Mouse (Mus musculus): ENCODE results near the gene Borcs5. TPM values are rescaled to one million over a fixed set of nuclear protein-coding genes. Genes with fewer than 3 reads are reported as not detected.

The Borcs5 gene
- polyA plus RNA-seq, 1 experiment from 2014 or later: 20.0 TPM

- Histone ChIP-seq H3K9me3 (replicated peaks; ENCODE audit: low read length) (no peaks in the 10 kb centered on the region), H3K4me1 (replicated peaks; ENCODE audit: insufficient read depth, low read length) (no peaks in the 10 kb centered on the region), H3K9ac (ENCODE audit: low read depth, low read length) (no peak overlapping the region), H3K27me3 (ENCODE audit: insufficient read depth, low read length) (no peaks in the 10 kb centered on the region), H3K36me3 (ENCODE audit: insufficient read depth, low read length) (no peaks in the 10 kb centered on the region), H3K4me3 (replicated peaks; ENCODE audit: low read depth, low read length) (no peak overlapping the region), H3K27ac (no peak overlapping the region), H3K4me2 (ENCODE audit: low read length) (no peak overlapping the region)
- TF ChIP-seq CTCF (IDR thresholded peaks at IDR 0.05; ENCODE audit: low read depth): no peak
- no peak for ATAC-seq (replicated peaks; ENCODE audit: low FRiP score, low read depth)
- DNase-seq (ENCODE audit: low spot score): no peak
- 97% methylated on average over 3 of the region's 3 CpGs for WGBS
These were observed 55.7 kb downstream of the Borcs5 start for GRCm38 (mm10) chr6:134694988-134695387.

DNA sequence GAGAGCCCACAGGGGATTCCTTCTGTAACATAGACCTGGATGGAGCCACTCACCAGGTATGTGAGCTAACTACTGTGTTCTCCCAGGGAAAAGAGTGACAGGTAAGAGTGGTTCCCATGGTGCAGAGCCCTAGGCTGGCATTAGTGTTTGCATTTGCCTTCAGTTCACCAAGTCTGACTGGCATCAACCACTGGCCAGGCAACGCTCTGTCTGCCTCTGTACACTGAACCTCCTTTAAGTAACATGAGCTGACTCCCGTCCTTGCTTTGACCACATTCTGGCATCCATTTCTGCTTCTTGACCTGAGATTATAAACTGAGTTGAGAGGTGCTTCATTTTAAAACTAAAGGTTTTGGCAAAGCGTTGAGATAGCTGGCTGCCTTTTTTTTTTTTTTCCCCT is 56.3 kb downstream of the Borcs5 start:
- DNase-seq (ENCODE audit: low spot score) (peak; percentile 34), ATAC-seq (replicated peaks; ENCODE audit: low FRiP score, low read depth) (no peak)
- no peak overlapping the region for H3K4me3 ChIP-seq (replicated peaks; ENCODE audit: low read depth, low read length)
- no peak overlapping the region for H3K4me2 ChIP-seq (ENCODE audit: low read length)
- H3K9ac ChIP-seq (ENCODE audit: low read depth, low read length): no peak overlapping the region
- no peak overlapping the region for H3K27ac ChIP-seq
- H3K9me3 ChIP-seq (replicated peaks; ENCODE audit: low read length): no peaks in the 10 kb centered on the region
- H3K27me3 ChIP-seq (ENCODE audit: insufficient read depth, low read length): no peaks in the 10 kb centered on the region
- WGBS: 47% methylated on average over 3 of the region's 3 CpGs
- H3K36me3 ChIP-seq (ENCODE audit: insufficient read depth, low read length): no peaks in the 10 kb centered on the region
- no peaks in the 10 kb centered on the region for H3K4me1 ChIP-seq (replicated peaks; ENCODE audit: insufficient read depth, low read length)
- no peak for TF ChIP-seq CTCF (IDR thresholded peaks at IDR 0.05; ENCODE audit: low read depth)

GRCm38 (mm10) chr6:134696146-134696545 is 56.8 kb downstream of the Borcs5 start:
- Histone ChIP-seq H3K27ac (no peak overlapping the region), H3K4me1 (replicated peaks; ENCODE audit: insufficient read depth, low read length) (no peaks in the 10 kb centered on the region), H3K4me3 (replicated peaks; ENCODE audit: low read depth, low read length) (no peak overlapping the region), H3K4me2 (ENCODE audit: low read length) (no peak overlapping the region), H3K36me3 (ENCODE audit: insufficient read depth, low read length) (no peaks in the 10 kb centered on the region), H3K9ac (ENCODE audit: low read depth, low read length) (no peak overlapping the region), H3K9me3 (replicated peaks; ENCODE audit: low read length) (no peaks in the 10 kb centered on the region), H3K27me3 (ENCODE audit: insufficient read depth, low read length) (no peaks in the 10 kb centered on the region)
- peak; percentile 59 for DNase-seq (ENCODE audit: low spot score)
- WGBS: 26% methylated on average over 4 of the region's 4 CpGs
- no peak for TF ChIP-seq CTCF (IDR thresholded peaks at IDR 0.05; ENCODE audit: low read depth)
- ATAC-seq (replicated peaks; ENCODE audit: low FRiP score, low read depth): no peak

DNA sequence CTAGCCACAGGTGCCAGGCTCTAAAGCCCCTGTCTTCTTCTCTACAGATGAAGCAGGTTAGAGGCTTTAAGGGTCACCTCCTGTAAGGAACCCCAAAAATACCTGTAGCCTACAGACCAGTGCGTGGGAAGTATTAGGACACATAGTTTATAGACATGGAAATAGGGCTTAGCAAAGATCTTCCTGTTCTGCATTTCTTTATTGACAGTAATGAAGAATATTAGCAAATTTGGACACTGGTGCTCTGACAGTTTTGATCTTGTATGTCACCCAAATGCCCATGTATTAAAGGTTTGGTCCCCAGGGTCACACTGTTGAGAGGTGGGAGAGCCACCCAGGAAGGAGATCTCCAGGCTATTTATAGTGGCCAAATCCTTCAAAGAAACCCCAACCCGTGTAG is 57.2 kb downstream of the Borcs5 start:
- H3K9ac ChIP-seq (ENCODE audit: low read depth, low read length): no peak overlapping the region
- ATAC-seq (replicated peaks; ENCODE audit: low FRiP score, low read depth): no peak
- H3K9me3 ChIP-seq (replicated peaks; ENCODE audit: low read length): no peaks in the 10 kb centered on the region
- TF ChIP-seq CTCF (IDR thresholded peaks at IDR 0.05; ENCODE audit: low read depth): no peak
- no peaks in the 10 kb centered on the region for H3K27me3 ChIP-seq (ENCODE audit: insufficient read depth, low read length)
- 67% methylated on average over 2 of the region's 2 CpGs for WGBS
- no peak overlapping the region for H3K4me3 ChIP-seq (replicated peaks; ENCODE audit: low read depth, low read length)
- no peak overlapping the region for H3K27ac ChIP-seq
- no peaks in the 10 kb centered on the region for H3K4me1 ChIP-seq (replicated peaks; ENCODE audit: insufficient read depth, low read length)
- no peaks in the 10 kb centered on the region for H3K36me3 ChIP-seq (ENCODE audit: insufficient read depth, low read length)
- no peak for DNase-seq (ENCODE audit: low spot score)
- H3K4me2 ChIP-seq (ENCODE audit: low read length): no peak overlapping the region

DNA sequence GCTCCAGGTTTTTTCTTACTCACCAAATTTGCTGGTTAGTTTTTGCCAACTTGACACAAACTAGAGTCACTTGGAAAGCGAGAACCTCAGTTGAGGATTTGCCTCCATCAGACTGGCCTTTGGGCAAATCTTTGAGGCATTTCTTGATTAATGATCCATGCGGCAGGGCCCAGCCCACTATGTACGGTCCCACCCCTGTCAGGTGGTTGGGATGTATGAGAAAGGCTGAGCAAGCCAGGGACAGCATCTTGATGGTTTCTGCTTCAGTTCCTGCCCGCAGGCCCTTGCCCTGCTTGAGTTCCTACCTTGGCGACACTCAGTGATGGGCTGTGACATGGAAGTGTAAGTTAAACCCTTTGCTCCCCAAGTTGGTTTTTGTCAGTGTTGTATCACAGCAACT is 58.9 kb downstream of the Borcs5 start:
- Histone ChIP-seq H3K4me2 (ENCODE audit: low read length) (no peak overlapping the region), H3K4me1 (replicated peaks; ENCODE audit: insufficient read depth, low read length) (no peaks in the 10 kb centered on the region), H3K9me3 (replicated peaks; ENCODE audit: low read length) (no peaks in the 10 kb centered on the region), H3K36me3 (ENCODE audit: insufficient read depth, low read length) (no peaks in the 10 kb centered on the region), H3K27me3 (ENCODE audit: insufficient read depth, low read length) (no peaks in the 10 kb centered on the region), H3K4me3 (replicated peaks; ENCODE audit: low read depth, low read length) (no peak overlapping the region), H3K9ac (ENCODE audit: low read depth, low read length) (no peak overlapping the region), H3K27ac (no peak overlapping the region)
- 58% methylated on average over 5 of the region's 5 CpGs for WGBS
- DNase-seq (ENCODE audit: low spot score) (peak; percentile 12), ATAC-seq (replicated peaks; ENCODE audit: low FRiP score, low read depth) (peak; percentile 43; the same call in 1 of the 2 replicates)
- no peak for TF ChIP-seq CTCF (IDR thresholded peaks at IDR 0.05; ENCODE audit: low read depth)

DNA sequence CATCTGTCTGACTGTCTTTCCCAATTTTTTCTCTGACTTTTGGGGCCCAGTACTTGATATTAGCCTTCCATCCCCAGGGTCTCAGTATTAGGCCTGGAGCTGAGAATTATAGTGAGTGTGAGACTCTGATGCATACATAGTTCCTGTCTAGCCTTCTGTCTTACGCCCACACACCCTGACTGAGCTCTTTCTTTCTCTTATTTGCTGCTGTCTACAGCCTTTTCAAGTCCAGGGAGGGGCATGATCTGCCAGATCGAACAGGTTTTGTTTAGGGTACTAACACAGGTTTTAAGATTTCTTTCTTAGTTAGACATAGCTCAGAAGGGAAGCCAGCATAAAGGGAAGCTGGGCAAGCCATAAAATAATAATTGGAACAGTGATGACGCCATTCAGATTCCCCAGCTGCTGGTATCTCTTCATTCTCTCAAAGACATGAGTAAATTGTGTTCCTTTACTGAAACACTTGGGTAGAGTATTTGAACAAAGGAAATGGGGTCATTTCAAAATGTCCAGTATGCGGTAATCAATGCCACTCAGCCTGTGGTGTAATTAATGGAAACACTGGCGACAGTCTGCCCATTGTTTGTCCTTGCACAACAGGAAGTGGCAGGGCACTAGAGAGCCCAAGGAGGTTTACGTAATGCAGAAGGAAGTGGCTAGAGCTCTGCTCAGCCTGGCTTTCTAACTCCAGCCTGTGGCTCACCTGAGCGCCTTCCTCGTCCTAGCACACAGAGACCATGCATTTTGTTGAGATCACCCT is 61.3 kb downstream of the Borcs5 start:
- DNase-seq (ENCODE audit: low spot score): peak; percentile 35
- H3K9me3 ChIP-seq (replicated peaks; ENCODE audit: low read length): no peaks in the 10 kb centered on the region
- no peak overlapping the region for H3K4me2 ChIP-seq (ENCODE audit: low read length)
- H3K9ac ChIP-seq (ENCODE audit: low read depth, low read length): no peak overlapping the region
- no peaks in the 10 kb centered on the region for H3K27me3 ChIP-seq (ENCODE audit: insufficient read depth, low read length)
- H3K27ac ChIP-seq: peak overlapping the region; percentile 33
- no peak overlapping the region for H3K4me3 ChIP-seq (replicated peaks; ENCODE audit: low read depth, low read length)
- no peaks in the 10 kb centered on the region for H3K4me1 ChIP-seq (replicated peaks; ENCODE audit: insufficient read depth, low read length)
- H3K36me3 ChIP-seq (ENCODE audit: insufficient read depth, low read length): no peaks in the 10 kb centered on the region
- WGBS: 64% methylated on average over 8 of the region's 8 CpGs
- ATAC-seq (replicated peaks; ENCODE audit: low FRiP score, low read depth): peak; percentile 29; the same call in 1 of the 2 replicates
- TF ChIP-seq CTCF (IDR thresholded peaks at IDR 0.05; ENCODE audit: low read depth): no peak

- TF ChIP-seq CTCF (IDR thresholded peaks at IDR 0.05; ENCODE audit: low read depth): no peak
- DNase-seq (ENCODE audit: low spot score) (no peak), ATAC-seq (replicated peaks; ENCODE audit: low FRiP score, low read depth) (no peak)
- no peak overlapping the region for H3K27ac ChIP-seq
- 81% methylated on average over 6 of the region's 6 CpGs for WGBS
- H3K9me3 ChIP-seq (replicated peaks; ENCODE audit: low read length): no peaks in the 10 kb centered on the region
- no peak overlapping the region for H3K4me3 ChIP-seq (replicated peaks; ENCODE audit: low read depth, low read length)
- H3K4me2 ChIP-seq (ENCODE audit: low read length): no peak overlapping the region
- no peaks in the 10 kb centered on the region for H3K27me3 ChIP-seq (ENCODE audit: insufficient read depth, low read length)
- no peaks in the 10 kb centered on the region for H3K4me1 ChIP-seq (replicated peaks; ENCODE audit: insufficient read depth, low read length)
- no peaks in the 10 kb centered on the region for H3K36me3 ChIP-seq (ENCODE audit: insufficient read depth, low read length)
- H3K9ac ChIP-seq (ENCODE audit: low read depth, low read length): no peak overlapping the region
These were observed 61.9 kb downstream of the Borcs5 start for GRCm38 (mm10) chr6:134701211-134701602.

Data from kidney, postnatal 0 days (tissue).